Mouse (Mus musculus) lung, postnatal 0 days (tissue): ENCODE measurements around the gene Cemip2. TPM values are rescaled to one million over a fixed set of nuclear protein-coding genes. Genes with fewer than 3 reads are reported as not detected.

Experiments
- ATAC-seq: fragments of 200-750 bp; cut with Nextera tagmentation; 2 replicates; pipeline ENCODE4 v1.8.0; 2017; ENCODE audit warnings: moderate library complexity
- DNase-seq: peaks from one replicate; pipeline ENCODE4 v3.0.0-alpha.2; 2016; ENCODE audit warnings: low spot score
- H3K27ac ChIP-seq: fragments of 300-500 bp; sonication (generic); 2 replicates; pipeline ENCODE4 v1.5.1; 2014; ENCODE audit warnings: antibody characterized with exemption, mild to moderate bottlenecking, low read length, mixed read lengths
- H3K27me3 ChIP-seq: fragments of 300-500 bp; sonication (generic); replicated peaks from 2 replicates; pipeline ENCODE4 v1.6.1; 2014; ENCODE audit warnings: low read length, mixed read lengths; ENCODE audit not compliant: insufficient read depth
- H3K36me3 ChIP-seq: fragments of 300-500 bp; sonication (generic); 2 replicates; pipeline ENCODE4 v1.6.1; 2014; ENCODE audit warnings: low read length, mixed read lengths; ENCODE audit not compliant: insufficient read depth
- H3K4me1 ChIP-seq: fragments of 300-500 bp; sonication (generic); 2 replicates; pipeline ENCODE4 v1.6.1; 2014; ENCODE audit warnings: antibody characterized with exemption, low read depth, low read length, mixed read lengths; ENCODE audit not compliant: insufficient read depth
- H3K4me2 ChIP-seq: fragments of 300-500 bp; sonication (generic); replicated peaks from 2 replicates; pipeline ENCODE4 v1.6.1; 2014; ENCODE audit warnings: low read depth, mild to moderate bottlenecking, low read length, moderate library complexity, mixed read lengths
- H3K4me3 ChIP-seq: fragments of 300-500 bp; sonication (generic); 2 replicates; pipeline ENCODE4 v1.5.1; 2014; ENCODE audit warnings: low read depth, low read length
- H3K9ac ChIP-seq: fragments of 300-500 bp; sonication (generic); replicated peaks from 2 replicates; pipeline ENCODE4 v1.6.1; 2014; ENCODE audit warnings: low read depth, mild to moderate bottlenecking
- H3K9me3 ChIP-seq: fragments of 300-500 bp; sonication (generic); 2 replicates; pipeline ENCODE4 v1.6.1; 2016; ENCODE audit warnings: low read length, mixed read lengths
- CTCF ChIP-seq: IDR thresholded peaks from 2 replicates; pipeline ENCODE4 v1.5.1; 2016; ENCODE audit warnings: antibody characterized with exemption, mild to moderate bottlenecking
- EP300 ChIP-seq: IDR thresholded peaks from 2 replicates; pipeline ENCODE4 v1.6.1; 2016; ENCODE audit warnings: antibody characterized with exemption, mild to moderate bottlenecking, control low read depth
- WGBS: fragments of 180-500 bp; shearing (Covaris S2); extraction: QIAGEN DNeasy Blood & Tissue Kit; methylation state at CpG from one replicate; pipeline ENCODE4 v1.1.7; 2014; 5-methylcytosine and 5-hydroxymethylcytosine counted together
- polyA plus RNA-seq: library from polyadenylated mRNA; unstranded; fragments of >200 nt; fragmentation: Nextera tagmentation; extraction: Ambion mirVana; gene quantifications from 2 replicates; pipeline ENCODE4 v1.2.1, GENCODE M21; 2015

The Cemip2 gene
- polyA plus RNA-seq, 1 experiment from 2014 or later, result 46.7 TPM

- WGBS, result 61% methylated on average over 5 of the region's 5 CpGs
- Histone ChIP-seq H3K36me3 (no peaks in the 10 kb centered on the region), H3K9me3 (no peaks in the 10 kb centered on the region), H3K4me1 (peaks cover 5% of the 10 kb centered on the region; the same call in 1 of the 2 replicates), H3K27ac (no peak overlapping the region), H3K9ac (no peak overlapping the region), H3K27me3 (no peaks in the 10 kb centered on the region), H3K4me2 (no peak overlapping the region), H3K4me3 (no peak overlapping the region)
- DNase-seq, result peak; percentile 33
- ATAC-seq, result no peak
- TF ChIP-seq CTCF (no peak), EP300 (no peak)
These were observed 117.4 kb downstream of the Cemip2 start for GRCm38 (mm10) chr19:21895540-21895939.

GRCm38 (mm10) chr19:21897122-21897827 is 119.1 kb downstream of the Cemip2 start:
- peak; percentile 38 for DNase-seq
- H3K4me1 ChIP-seq, result peaks cover 5% of the 10 kb centered on the region; the same call in 1 of the 2 replicates
- H3K36me3 ChIP-seq, result no peaks in the 10 kb centered on the region
- 39% methylated on average over 7 of the region's 7 CpGs for WGBS
- H3K9ac ChIP-seq, result no peak overlapping the region
- no peak overlapping the region for H3K4me3 ChIP-seq
- no peak overlapping the region for H3K4me2 ChIP-seq
- H3K9me3 ChIP-seq, result no peaks in the 10 kb centered on the region
- no peak overlapping the region for H3K27ac ChIP-seq
- TF ChIP-seq CTCF, result no peak
- no peak for TF ChIP-seq EP300
- ATAC-seq, result peak; percentile 8; the same call in 1 of the 2 replicates
- H3K27me3 ChIP-seq, result no peaks in the 10 kb centered on the region

- 51% methylated on average over 12 of the region's 12 CpGs for WGBS
- Histone ChIP-seq H3K9ac (no peak overlapping the region), H3K9me3 (no peaks in the 10 kb centered on the region), H3K4me3 (no peak overlapping the region), H3K36me3 (no peaks in the 10 kb centered on the region), H3K27ac (no peak overlapping the region), H3K4me1 (peaks cover 5% of the 10 kb centered on the region; the same call in 1 of the 2 replicates), H3K4me2 (no peak overlapping the region), H3K27me3 (no peaks in the 10 kb centered on the region)
- TF ChIP-seq EP300, result no peak
- TF ChIP-seq CTCF, result no peak
- ATAC-seq (no peak; the same call in 1 of the 2 replicates), DNase-seq (no peak)
These were observed 120.1 kb downstream of the Cemip2 start for GRCm38 (mm10) chr19:21898015-21898939.

Other genes starting within 250 kb of the Cemip2 start
- gene 1110059E24Rik, start 125.4 kb upstream of the Cemip2 start, polyA plus RNA-seq, result 44.3 and 47.4 TPM in 2 replicates
- 44.1 and 49.8 TPM in 2 replicates for gene Abhd17b, start 125.2 kb upstream of the Cemip2 start, polyA plus RNA-seq